Mouse (Mus musculus) CH12.LX (cell line): ENCODE measurements around the gene Tnfaip8l2.

Source experiments
- CTCF ChIP-seq, 2 experiments: IDR thresholded peaks in 1 of 2; conservative IDR thresholded peaks in 1 of 2; 2 replicates each; pipeline ENCODE4 v1.5.1; 2011 to 2012; ENCODE audit warnings: low read depth in 2 of 2, low read length in 2 of 2, improper control_type of control experiment in 1 of 2, inconsistent platforms in 1 of 2, mild to moderate bottlenecking in 1 of 2, moderate library complexity in 1 of 2
- HCFC1 ChIP-seq: IDR thresholded peaks from 2 replicates; pipeline ENCODE4 v1.6.1; 2012; ENCODE audit warnings: low read depth, mild to moderate bottlenecking, inconsistent platforms, low read length, improper control_type of control experiment
- MAFK ChIP-seq: IDR thresholded peaks from 2 replicates; pipeline ENCODE4 v1.6.1; 2011; ENCODE audit warnings: low read length, improper control_type of control experiment; ENCODE audit not compliant: insufficient replicate concordance
- POLR2A ChIP-seq: IDR thresholded peaks from 2 replicates; pipeline ENCODE4 v1.6.1; 2011; ENCODE audit warnings: low read depth, mild to moderate bottlenecking, improper control_type of control experiment, low read length
- TCF12 ChIP-seq: IDR thresholded peaks from 2 replicates; pipeline ENCODE4 v1.6.1; 2014; ENCODE audit warnings: low read depth, mild to moderate bottlenecking, inconsistent platforms, low read length, improper control_type of control experiment
- UBTF ChIP-seq: IDR thresholded peaks from 2 replicates; pipeline ENCODE4 v1.6.1; 2012; ENCODE audit warnings: low read depth, mild to moderate bottlenecking, inconsistent platforms, low read length, improper control_type of control experiment, moderate library complexity

- TF ChIP-seq TCF12 (peak; percentile 61), HCFC1 (peak; percentile 83), CTCF (conservative IDR thresholded peaks at IDR 0.05 in 1 of 2, IDR thresholded peaks at IDR 0.05 in 1 of 2; ENCODE audit: low read depth in 2 of 2, low read length in 2 of 2) (peak in 1 of 2 experiments; percentile 52; a peak in 2 of 4 replicates), POLR2A (peak; percentile 67), MAFK (no peak), UBTF (no peak)
Observed at GRCm38 (mm10) chr3:95133680-95134101, 8.5 kb downstream of the Tnfaip8l2 start, which contains the start of the genes Scnm1 and Lysmd1.
